Mouse (Mus musculus): ENCODE measurements around the gene Ifi214.
"Not testable (repeated sequence)": the region's sequence is repeated elsewhere in the genome, so short reads cannot be mapped to it uniquely, and the experiment has no call there.

- not testable (repeated sequence) for TF ChIP-seq CTCF (IDR thresholded peaks at IDR 0.05 in 2 of 3, conservative IDR thresholded peaks at IDR 0.05 in 1 of 3; ENCODE audit: control insufficient read depth in 1 of 3, insufficient read depth in 1 of 3, low read depth in 2 of 3, low read length in 3 of 3, poor library complexity in 1 of 3, severe bottlenecking in 1 of 3); POLR2AphosphoS2 (IDR thresholded peaks at IDR 0.05; ENCODE audit: low read length); MXI1 (IDR thresholded peaks at IDR 0.05; ENCODE audit: low read depth, low read length); USF2 (IDR thresholded peaks at IDR 0.05; ENCODE audit: borderline replicate concordance in 1 of 2, insufficient read depth in 1 of 2, low read depth in 1 of 2, low read length in 2 of 2); MAZ (IDR thresholded peaks at IDR 0.05; ENCODE audit: low read depth, low read length); POLR2A (IDR thresholded peaks at IDR 0.05; ENCODE audit: control insufficient read depth in 1 of 2, insufficient read depth in 1 of 2, low read depth in 1 of 2, low read length in 2 of 2, poor library complexity in 1 of 2); USF1 (IDR thresholded peaks at IDR 0.05; ENCODE audit: low read depth, low read length); CHD1 (IDR thresholded peaks at IDR 0.05; ENCODE audit: low read depth, low read length); MYB (IDR thresholded peaks at IDR 0.05; ENCODE audit: low read depth, low read length); MAX (IDR thresholded peaks at IDR 0.05; ENCODE audit: low read length); E2F4 (IDR thresholded peaks at IDR 0.05; ENCODE audit: borderline replicate concordance, low read depth, low read length); GATA1 (IDR thresholded peaks at IDR 0.05; ENCODE audit: low read depth, low read length); ZNF384 (IDR thresholded peaks at IDR 0.05; ENCODE audit: low read depth, low read length)
Measured at GRCm38 (mm10) chr1:173510595-173510994, 25.2 kb downstream of the Ifi214 start.
